Mouse (Mus musculus) MEL (cell line): ENCODE measurements around the gene Hpse. TPM values are rescaled to one million over a fixed set of nuclear protein-coding genes. Genes with fewer than 3 reads are reported as not detected.

Experiments used
- DNase-seq: peaks from one replicate; pipeline ENCODE4 v3.0.0; 2011; ENCODE audit warnings: low read depth, low spot score
- H3K27ac ChIP-seq: 2 replicates; pipeline ENCODE4 v1.5.1; 2012; ENCODE audit warnings: low read depth, mild to moderate bottlenecking, control low read depth, low read length, moderate library complexity; ENCODE audit not compliant: control insufficient read depth
- H3K27me3 ChIP-seq, 2 experiments: fragments of 150-350 bp in 1 of 2; sonication (generic) in 1 of 2; 2 replicates each; pipeline ENCODE4 v1.6.1; 2012; ENCODE audit warnings: low read length in 2 of 2, mild to moderate bottlenecking in 2 of 2, improper control_type of control experiment in 1 of 2, moderate library complexity in 1 of 2; ENCODE audit not compliant: insufficient read depth in 2 of 2, control insufficient read depth in 1 of 2
- H3K36me3 ChIP-seq, 2 experiments: 2 replicates each; pipeline ENCODE4 v1.6.1; 2012 to 2014; ENCODE audit warnings: low read length in 2 of 2, improper control_type of control experiment in 1 of 2, inconsistent platforms in 1 of 2, mild to moderate bottlenecking in 1 of 2; ENCODE audit not compliant: insufficient read depth in 2 of 2, control insufficient read depth in 1 of 2
- H3K4me1 ChIP-seq, 2 experiments: fragments of 150-350 bp in 1 of 2; sonication (generic) in 1 of 2; 2 replicates each; pipeline ENCODE4 v1.6.1; 2012; ENCODE audit warnings: low read length in 2 of 2, improper control_type of control experiment in 1 of 2, mild to moderate bottlenecking in 1 of 2; ENCODE audit not compliant: insufficient read depth in 2 of 2, control insufficient read depth in 1 of 2
- H3K4me3 ChIP-seq, 2 experiments: fragments of 150-350 bp in 1 of 2; sonication (generic) in 1 of 2; 2 replicates each; pipeline ENCODE4 v1.5.1; 2012; ENCODE audit warnings: low read depth in 2 of 2, low read length in 2 of 2, mild to moderate bottlenecking in 2 of 2, moderate library complexity in 2 of 2, control low read depth in 1 of 2, improper control_type of control experiment in 1 of 2; ENCODE audit not compliant: control insufficient read depth in 1 of 2, insufficient read depth in 1 of 2
- H3K79me2 ChIP-seq: 2 replicates; pipeline ENCODE4 v1.6.1; 2012; ENCODE audit warnings: mild to moderate bottlenecking, low read length, moderate library complexity; ENCODE audit not compliant: control insufficient read depth, poor library complexity, insufficient read depth
- H3K9ac ChIP-seq: 2 replicates; pipeline ENCODE4 v1.6.1; 2012; ENCODE audit warnings: low read depth, mild to moderate bottlenecking, control low read depth, low read length, moderate library complexity; ENCODE audit not compliant: control insufficient read depth, poor library complexity, severe bottlenecking
- H3K9me3 ChIP-seq: fragments of 150-350 bp; sonication (generic); replicated peaks from 2 replicates; pipeline ENCODE4 v1.6.1; 2012; ENCODE audit warnings: mild to moderate bottlenecking, low read length, improper control_type of control experiment, moderate library complexity; ENCODE audit not compliant: insufficient read depth
- EP300 ChIP-seq, 2 experiments: IDR thresholded peaks; 2 replicates each; pipeline ENCODE4 v1.6.1; 2011; ENCODE audit warnings: improper control_type of control experiment in 2 of 2, low read length in 2 of 2, low read depth in 1 of 2, mild to moderate bottlenecking in 1 of 2
- GATA1 ChIP-seq: IDR thresholded peaks from 2 replicates; pipeline ENCODE4 v1.6.1; 2011; ENCODE audit warnings: low read depth, low read length, improper control_type of control experiment
- JUND ChIP-seq: IDR thresholded peaks from 2 replicates; pipeline ENCODE4 v1.6.1; 2011; ENCODE audit warnings: low read depth, mild to moderate bottlenecking, improper control_type of control experiment, low read length
- KAT2A ChIP-seq: conservative IDR thresholded peaks from 2 replicates; pipeline ENCODE4 v1.6.1; 2012; ENCODE audit warnings: low read depth, low read length, improper control_type of control experiment, inconsistent platforms
- MAFK ChIP-seq: IDR thresholded peaks from 2 replicates; pipeline ENCODE4 v1.6.1; 2011; ENCODE audit warnings: low read depth, mild to moderate bottlenecking, low read length, improper control_type of control experiment, borderline replicate concordance
- POLR2AphosphoS2 ChIP-seq: IDR thresholded peaks from 2 replicates; pipeline ENCODE4 v1.6.1; 2011; ENCODE audit warnings: low read length, improper control_type of control experiment
- RCOR1 ChIP-seq: IDR thresholded peaks from 2 replicates; pipeline ENCODE4 v1.6.1; 2012; ENCODE audit warnings: low read depth, mild to moderate bottlenecking, inconsistent platforms, low read length, improper control_type of control experiment
- TAL1 ChIP-seq: IDR thresholded peaks from 2 replicates; pipeline ENCODE4 v1.6.1; 2012; ENCODE audit warnings: mild to moderate bottlenecking, inconsistent platforms, low read length, moderate library complexity, mixed read lengths
- TBP ChIP-seq: IDR thresholded peaks from 2 replicates; pipeline ENCODE4 v1.8.0; 2011; ENCODE audit warnings: low read depth, low read length, improper control_type of control experiment
- USF1 ChIP-seq: IDR thresholded peaks from 2 replicates; pipeline ENCODE4 v1.6.1; 2014; ENCODE audit warnings: low read depth, mild to moderate bottlenecking, inconsistent platforms, low read length, improper control_type of control experiment, moderate library complexity
- ZC3H11A ChIP-seq: IDR thresholded peaks from 2 replicates; pipeline ENCODE4 v1.6.1; 2012; ENCODE audit warnings: low read depth, mild to moderate bottlenecking, inconsistent platforms, low read length, improper control_type of control experiment
- ZNF384 ChIP-seq: IDR thresholded peaks from 2 replicates; pipeline ENCODE4 v1.6.1; 2012; ENCODE audit warnings: low read depth, mild to moderate bottlenecking, inconsistent platforms, low read length, improper control_type of control experiment
- polyA plus RNA-seq, 2 experiments: library from polyadenylated mRNA; stranded (reverse) in 1 of 2; unstranded in 1 of 2; fragments of >175 nt in 1 of 2; fragments of >200 nt in 1 of 2; gene quantifications; 2 replicates each; pipeline versions ENCODE4 v1.2.1 to v1.2.4; 2012; ENCODE audit warnings: low replicate concordance in 2 of 2, low read depth in 1 of 2; ENCODE audit not compliant: insufficient read length in 2 of 2, insufficient read depth in 1 of 2, missing spikeins in 1 of 2
- total RNA-seq: library from RNA; depleted of rRNA; stranded (reverse); fragments of 300-350 nt; gene quantifications from 2 replicates; pipeline ENCODE4 v1.2.3, GENCODE M21; 2012

The Hpse gene
- total and polyA plus RNA-seq, 3 experiments = 0.03 TPM; not detected in 2

- Histone ChIP-seq H3K9me3 (no peaks in the 10 kb centered on the region), H3K4me3 (no peak overlapping the region), H3K4me1 (peaks cover 0 to 4% of the 10 kb centered on the region in 2 experiments; a peak in 3 of 4 replicates), H3K9ac (no peak overlapping the region), H3K27ac (no peak overlapping the region), H3K27me3 (no peaks in the 10 kb centered on the region), H3K79me2 (no peaks in the 10 kb centered on the region), H3K36me3 (no peaks in the 10 kb centered on the region; a peak in 2 of 4 replicates)
- DNase-seq = no peak
- no peak for TF ChIP-seq POLR2AphosphoS2
Measured at GRCm38 (mm10) chr5:100700861-100701620, 18.5 kb downstream of the Hpse start.

- H3K9me3 ChIP-seq = no peaks in the 10 kb centered on the region
- TF ChIP-seq MAFK (no peak; the same call in 1 of the 2 replicates), EP300 (IDR thresholded peaks at IDR 0.05; ENCODE audit: low read depth in 1 of 2, low read length in 2 of 2) (peak; percentile 34 to 67; a peak in 2 of 4 replicates), TAL1 (peak; percentile 47), ZC3H11A (no peak), USF1 (peak; percentile 53; the same call in 1 of the 2 replicates), ZNF384 (no peak), JUND (peak; percentile 75; the same call in 1 of the 2 replicates), RCOR1 (no peak), GATA1 (peak; percentile 60; the same call in 1 of the 2 replicates)
- no peaks in the 10 kb centered on the region for H3K79me2 ChIP-seq
- peaks cover 0 to 4% of the 10 kb centered on the region in 2 experiments; a peak in 3 of 4 replicates for H3K4me1 ChIP-seq
- no peaks in the 10 kb centered on the region; a peak in 2 of 4 replicates for H3K36me3 ChIP-seq
- no peaks in the 10 kb centered on the region for H3K27me3 ChIP-seq
- H3K27ac ChIP-seq = no peak overlapping the region
- H3K4me3 ChIP-seq = no peak overlapping the region
- DNase-seq = peak; percentile 74
- H3K9ac ChIP-seq = no peak overlapping the region
Measured at GRCm38 (mm10) chr5:100697886-100698285, 21.6 kb downstream of the Hpse start.

- Histone ChIP-seq H3K27me3 (no peaks in the 10 kb centered on the region), H3K36me3 (no peaks in the 10 kb centered on the region; a peak in 2 of 4 replicates), H3K9ac (no peak overlapping the region), H3K27ac (no peak overlapping the region), H3K4me3 (no peak overlapping the region), H3K79me2 (no peaks in the 10 kb centered on the region), H3K9me3 (no peaks in the 10 kb centered on the region), H3K4me1 (peaks cover 0 to 4% of the 10 kb centered on the region in 2 experiments; a peak in 3 of 4 replicates)
- TF ChIP-seq JUND (no peak), KAT2A (no peak), TBP (0 out of 2 replicates have a peak, but pooled peaks have one; percentile 26)
- peak; percentile 50 for DNase-seq
Measured at GRCm38 (mm10) chr5:100697398-100697797, 22.1 kb downstream of the Hpse start.
